Mouse (Mus musculus) naive thymus-derived CD4-positive, alpha-beta T cell, adult 2 months (primary cell): ENCODE data around the gene Erich4.

Source experiments
- DNase-seq: peaks from one replicate; pipeline ENCODE4 v3.0.0-alpha.2; 2011; ENCODE audit warnings: low read depth

The Erich4 gene

GRCm38 (mm10) chr7:25623857-25624370 is 8.2 kb upstream of the Erich4 start:
- no peak for DNase-seq

- DNase-seq: no peak
Measured at GRCm38 (mm10) chr7:25620751-25621150, 5.1 kb upstream of the Erich4 start.

GRCm38 (mm10) chr7:25620101-25620500 is 4.4 kb upstream of the Erich4 start:
- DNase-seq: no peak

GRCm38 (mm10) chr7:25619722-25619991 is 4.0 kb upstream of the Erich4 start:
- no peak for DNase-seq

- DNase-seq: peak; percentile 98
Measured at GRCm38 (mm10) chr7:25618865-25619721, 3.4 kb upstream of the Erich4 start, which contains the start of gene Dmac2. TSS of gene Dmac2 (plus strand) at chr7:25619414.

GRCm38 (mm10) chr7:25617376-25618160 is 1.9 kb upstream of the Erich4 start:
- DNase-seq: no peak

- DNase-seq: no peak
Measured at GRCm38 (mm10) chr7:25614831-25615705, 624 bp downstream of the Erich4 start.

- DNase-seq: no peak
Measured at GRCm38 (mm10) chr7:25614086-25614485, 1.6 kb downstream of the Erich4 start.

GRCm38 (mm10) chr7:25611501-25611900 is 4.2 kb downstream of the Erich4 start:
- no peak for DNase-seq

- no peak for DNase-seq
Measured at GRCm38 (mm10) chr7:25610056-25610455, 5.6 kb downstream of the Erich4 start.

- DNase-seq: no peak
Measured at GRCm38 (mm10) chr7:25607196-25607595, 8.5 kb downstream of the Erich4 start.

- DNase-seq: no peak
Measured at GRCm38 (mm10) chr7:25606625-25607063, 9.0 kb downstream of the Erich4 start.

- no peak for DNase-seq
Measured at GRCm38 (mm10) chr7:25601346-25601745, 14.3 kb downstream of the Erich4 start.

GRCm38 (mm10) chr7:25600666-25601065 is 15.0 kb downstream of the Erich4 start:
- DNase-seq: no peak

- DNase-seq: peak; percentile 87
Measured at GRCm38 (mm10) chr7:25599663-25600062, 16.0 kb downstream of the Erich4 start.

- DNase-seq: no peak
Measured at GRCm38 (mm10) chr7:25593859-25594258, 21.8 kb downstream of the Erich4 start.

- DNase-seq: no peak
Measured at GRCm38 (mm10) chr7:25591226-25591625, 24.5 kb downstream of the Erich4 start.

GRCm38 (mm10) chr7:25585351-25586204 is 30.1 kb downstream of the Erich4 start:
- no peak for DNase-seq

GRCm38 (mm10) chr7:25584651-25585050 is 31.0 kb downstream of the Erich4 start:
- DNase-seq: no peak

- DNase-seq: no peak
Measured at GRCm38 (mm10) chr7:25582301-25582810, 33.3 kb downstream of the Erich4 start.

GRCm38 (mm10) chr7:25579441-25579840 is 36.3 kb downstream of the Erich4 start:
- DNase-seq: no peak
